Mouse (Mus musculus): ENCODE measurements at regions not wholly inside any gene's neighbourhood (a gene's known extent, or its start where the extent isn't known, plus 50 kb on each side); places are given as distances from the start of the nearest gene placed in this dataset.
"Not testable (repeated sequence)": the region's sequence is repeated elsewhere in the genome, so short reads cannot be mapped to it uniquely, and the experiment has no call there.

GRCm38 (mm10) chr4:153616058-153616457, 133.4 kb upstream of the Ajap1 start:
- no peak for DNase-seq (ENCODE audit: low spot score in 2 of 2)

DNA sequence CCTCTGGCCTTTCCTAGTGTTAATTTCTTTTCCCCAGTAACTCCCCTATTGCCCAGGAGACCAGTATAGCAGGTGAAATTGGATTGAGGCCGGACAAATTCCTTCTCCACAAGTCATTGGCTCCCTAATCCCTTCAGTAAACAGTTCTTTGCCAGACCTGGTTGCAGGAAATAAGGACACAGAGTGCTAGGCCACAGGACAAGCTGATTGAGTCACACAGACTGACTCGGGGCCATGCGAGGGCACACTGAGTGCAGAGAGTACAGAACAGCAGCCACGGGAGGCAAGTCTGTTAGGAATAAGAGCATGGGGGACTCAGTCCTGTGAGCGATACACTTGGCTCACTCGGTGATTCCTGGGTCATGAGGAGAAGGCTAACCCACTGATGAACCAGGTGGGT, 134.3 kb upstream of the Ajap1 start:
- DNase-seq (ENCODE audit: low spot score in 2 of 2) = no peak

DNA sequence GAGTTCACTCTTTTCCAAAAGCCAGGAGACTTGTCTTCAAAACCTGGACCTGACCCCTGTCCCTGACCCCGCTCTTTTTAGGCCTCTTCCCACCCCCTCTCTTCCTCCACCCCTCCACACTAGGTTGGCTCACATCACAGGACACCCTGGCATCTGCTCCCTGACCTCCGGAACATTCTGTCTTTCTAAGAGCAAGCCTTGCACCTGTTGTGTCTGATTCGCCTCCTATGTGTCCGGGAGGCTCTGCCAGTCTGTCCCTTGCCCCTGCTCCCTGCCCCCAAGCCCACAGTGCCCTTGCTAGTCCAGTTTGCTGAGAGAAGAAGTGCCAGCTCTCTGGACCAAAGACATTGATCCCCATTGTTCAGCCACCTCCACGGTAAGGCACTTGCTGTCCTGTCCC, 138.3 kb upstream of the Ajap1 start:
- DNase-seq (ENCODE audit: low spot score in 2 of 2) = no peak

- no peak for DNase-seq (ENCODE audit: low spot score in 2 of 2)
These were observed 148.6 kb upstream of the Ajap1 start for GRCm38 (mm10) chr4:153631161-153631560.

- DNase-seq (ENCODE audit: low spot score in 2 of 2) = no peak
These were observed 149.4 kb upstream of the Ajap1 start for GRCm38 (mm10) chr4:153632056-153632455.

- no peak for DNase-seq (ENCODE audit: low spot score in 2 of 2)
These were observed 149.9 kb upstream of the Ajap1 start for GRCm38 (mm10) chr4:153632551-153632950.

GRCm38 (mm10) chr4:153633260-153633659, 150.6 kb upstream of the Ajap1 start:
- DNase-seq (ENCODE audit: low spot score in 2 of 2) = no peak

- DNase-seq (ENCODE audit: low spot score in 2 of 2) = no peak
These were observed 151.7 kb upstream of the Ajap1 start for GRCm38 (mm10) chr4:153634221-153634881.

GRCm38 (mm10) chr4:153637989-153638388, 155.4 kb upstream of the Ajap1 start:
- no peak for DNase-seq (ENCODE audit: low spot score in 2 of 2)

- DNase-seq (ENCODE audit: low spot score in 2 of 2) = peak; percentile 15 to 33
These were observed 169.2 kb upstream of the Ajap1 start for GRCm38 (mm10) chr4:153651849-153652248.

- no peak for DNase-seq (ENCODE audit: low spot score in 2 of 2)
These were observed 170.2 kb upstream of the Ajap1 start for GRCm38 (mm10) chr4:153652841-153653240.

GRCm38 (mm10) chr4:153662731-153663130, 180.1 kb upstream of the Ajap1 start:
- no peak for DNase-seq (ENCODE audit: low spot score in 2 of 2)

- DNase-seq (ENCODE audit: low spot score in 2 of 2) = not testable (repeated sequence)
These were observed 184.1 kb upstream of the Ajap1 start for GRCm38 (mm10) chr4:153666626-153667236.

DNA sequence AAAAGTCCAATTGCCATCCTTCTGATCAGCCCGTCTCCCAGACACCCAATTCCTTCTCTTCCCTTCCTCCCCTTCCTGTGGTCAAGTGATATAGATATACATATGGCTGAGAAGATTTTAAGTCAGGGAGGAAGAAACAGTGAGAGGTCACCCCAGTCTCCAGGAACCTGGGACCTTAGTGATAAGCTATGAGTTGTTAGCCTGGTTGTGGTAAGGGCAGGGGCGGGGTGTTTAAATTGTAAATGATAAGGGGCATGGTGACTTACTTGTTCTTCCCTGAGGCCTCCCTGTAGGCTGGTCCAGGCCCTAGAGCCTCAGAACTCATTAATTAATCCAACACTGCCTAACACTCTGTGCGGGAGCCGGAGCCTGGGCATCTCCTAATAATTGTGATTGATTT, 186.5 kb upstream of the Ajap1 start:
- DNase-seq (ENCODE audit: low spot score in 2 of 2) = no peak

DNA sequence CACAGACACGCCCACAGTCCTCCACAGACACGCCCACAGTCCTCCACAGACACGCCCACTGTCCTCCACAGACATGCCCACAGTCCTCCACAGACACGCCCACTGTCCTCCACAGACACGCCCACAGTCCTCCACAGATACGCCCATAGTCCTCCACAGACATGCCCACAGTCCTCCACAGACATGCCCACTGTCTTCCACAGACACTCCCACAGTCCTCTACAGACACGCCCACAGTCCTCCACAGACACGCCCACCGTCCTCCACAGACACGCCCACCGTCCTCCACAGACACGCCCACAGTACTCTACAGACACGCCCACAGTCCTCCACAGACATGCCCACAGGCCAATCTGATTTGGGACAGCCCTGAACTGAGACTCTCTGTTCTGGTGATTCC, 187.6 kb upstream of the Ajap1 start:
- no peak for DNase-seq (ENCODE audit: low spot score in 2 of 2)

GRCm38 (mm10) chr4:153675431-153675830, 192.8 kb upstream of the Ajap1 start:
- DNase-seq (ENCODE audit: low spot score in 2 of 2) = no peak

DNA sequence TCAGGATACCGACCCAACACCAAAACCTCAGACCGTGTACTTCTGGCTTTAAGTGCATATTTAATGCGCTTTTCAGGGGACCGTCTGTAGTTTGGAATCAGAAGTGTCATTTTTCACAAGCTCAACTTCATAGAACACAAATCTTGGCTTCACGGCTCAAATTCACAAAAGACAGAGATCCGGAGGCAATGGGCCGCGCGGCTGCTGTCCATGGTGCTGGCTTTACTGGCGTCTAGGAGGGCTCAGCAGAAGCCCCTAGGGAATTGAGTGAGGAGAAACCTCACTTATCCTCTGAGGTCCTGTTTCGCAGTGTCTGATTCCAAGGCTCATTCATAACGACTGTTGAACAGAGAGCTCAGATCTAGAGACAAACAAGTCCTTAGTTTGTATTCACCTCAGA, 196.5 kb upstream of the Ajap1 start:
- no peak for DNase-seq (ENCODE audit: low spot score in 2 of 2)

DNA sequence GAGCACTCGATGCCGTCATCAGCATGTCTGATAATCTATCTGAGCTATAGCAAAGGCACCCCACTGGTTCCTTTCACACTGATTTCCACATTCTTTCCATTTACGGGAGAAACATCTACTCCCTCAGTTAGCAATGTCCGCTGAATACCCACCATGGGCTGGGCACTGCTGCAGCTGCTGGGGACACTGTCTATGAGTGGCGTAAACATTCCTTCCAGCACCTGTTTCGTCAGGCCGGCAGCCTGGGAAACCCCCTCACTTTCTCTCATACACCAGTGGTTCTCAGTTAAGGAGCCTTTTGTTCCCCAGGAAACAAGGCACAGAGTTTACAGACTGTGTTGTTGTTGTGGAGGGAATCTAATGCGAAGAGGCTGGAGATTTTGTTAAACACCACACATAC, 205.8 kb upstream of the Ajap1 start:
- no peak for DNase-seq (ENCODE audit: low spot score in 2 of 2)

- no peak for DNase-seq (ENCODE audit: low spot score in 2 of 2)
These were observed 211.3 kb upstream of the Ajap1 start for GRCm38 (mm10) chr4:153693881-153694280.

DNA sequence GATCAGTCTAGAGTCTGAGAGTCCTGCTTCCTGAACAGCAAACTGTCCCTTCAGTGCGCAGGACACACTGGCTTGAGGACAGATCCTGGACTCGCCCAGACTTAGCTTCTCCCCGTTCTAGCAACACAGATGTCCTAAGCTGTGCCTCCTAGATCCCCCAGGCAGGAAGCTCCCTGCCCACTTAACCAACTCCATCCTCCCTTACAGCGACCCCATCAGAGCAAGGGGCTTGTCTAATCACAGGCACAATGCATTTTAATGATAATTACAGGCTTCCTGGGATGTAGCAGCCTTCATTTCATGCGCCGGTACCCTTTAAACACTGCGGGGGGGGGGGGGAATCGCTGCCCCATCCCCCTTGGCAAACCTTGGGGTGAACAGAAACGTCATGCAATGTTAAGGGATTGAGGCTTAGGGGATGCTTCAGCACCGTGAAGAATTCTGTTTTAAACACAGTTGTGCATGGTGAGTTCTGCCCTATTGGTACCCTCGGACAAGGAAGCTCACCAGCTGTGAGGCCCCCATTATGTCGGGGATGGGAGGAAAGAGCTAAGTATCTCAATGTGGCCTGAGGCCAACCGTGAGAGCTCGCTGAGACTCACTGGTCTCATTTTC, 213.9 kb upstream of the Ajap1 start:
- DNase-seq (ENCODE audit: low spot score in 2 of 2) = no peak

DNA sequence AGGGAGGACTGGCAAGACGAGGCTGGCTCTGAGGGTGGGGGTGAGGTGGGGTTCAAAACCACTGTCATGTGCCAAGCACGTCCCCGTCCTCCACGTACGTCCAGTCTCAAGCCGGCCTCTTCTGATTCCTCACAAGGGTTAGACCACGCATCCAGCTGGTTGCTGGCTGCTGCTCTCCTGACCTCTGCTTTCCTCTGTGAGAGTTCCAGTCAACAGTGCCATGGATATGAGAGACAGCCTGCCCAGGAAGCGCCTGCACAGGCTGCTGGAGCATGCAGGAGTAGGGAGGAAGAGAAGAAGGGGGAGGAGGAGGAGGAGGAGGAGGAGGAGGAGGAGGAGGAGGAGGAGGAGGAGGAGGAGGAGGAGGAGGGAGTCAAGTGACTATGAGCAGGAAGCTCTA, 224.6 kb upstream of the Ajap1 start:
- no peak for DNase-seq (ENCODE audit: low spot score in 2 of 2)

DNA sequence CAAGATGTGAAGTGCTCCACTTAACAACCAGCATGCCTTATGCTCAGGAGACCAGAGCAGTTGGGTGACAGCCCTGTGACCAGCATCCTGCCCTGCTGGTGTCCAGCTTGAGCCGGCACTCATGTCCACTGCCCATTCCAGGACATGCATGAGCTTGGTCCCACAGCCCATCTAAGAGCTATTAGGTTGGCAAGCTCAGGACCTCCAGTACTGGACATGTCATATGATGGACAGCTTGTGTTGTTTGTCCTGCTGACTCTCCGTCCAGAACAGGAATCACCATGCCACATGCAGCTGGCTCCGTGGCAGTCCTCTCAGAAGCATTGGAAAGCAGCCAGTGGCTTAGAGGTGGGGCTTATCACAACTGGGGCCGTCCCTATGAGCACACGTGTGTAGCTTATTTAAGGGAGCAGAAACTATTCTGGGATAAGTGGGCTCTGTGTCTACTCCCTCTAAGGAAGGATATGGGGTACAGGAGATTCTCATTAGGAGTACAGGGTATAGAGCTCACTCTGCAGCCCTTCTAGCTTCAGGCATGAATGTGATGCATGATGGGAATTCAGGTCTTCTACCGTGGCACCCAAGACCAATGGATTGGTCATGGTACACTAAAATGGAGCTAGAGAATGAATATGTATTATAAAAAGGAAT, 232.5 kb upstream of the Ajap1 start:
- no peak for DNase-seq (ENCODE audit: low spot score in 2 of 2)

DNA sequence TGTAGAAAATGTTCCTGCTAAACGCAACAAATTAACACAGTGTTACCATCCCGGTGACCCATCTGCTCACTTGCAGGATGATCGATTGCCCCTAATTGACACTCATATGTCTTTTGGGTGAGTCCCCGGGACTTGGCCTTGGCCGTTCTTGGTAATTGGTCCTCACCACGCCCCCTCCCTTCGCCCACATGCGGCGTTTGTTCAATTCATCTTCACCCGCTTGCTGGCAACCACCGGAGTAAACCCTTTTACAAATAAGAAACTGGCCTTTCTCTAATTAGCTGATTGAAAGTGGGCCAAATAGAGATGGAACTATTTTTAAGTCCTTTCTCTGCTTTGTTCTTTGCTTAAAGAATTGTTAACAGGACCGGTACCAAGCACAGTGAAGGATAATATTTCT, 234.7 kb upstream of the Ajap1 start:
- DNase-seq (ENCODE audit: low spot score in 2 of 2) = no peak
